Mouse (Mus musculus): ENCODE data around the gene Scnm1.
"Not testable (repeated sequence)": the region's sequence is repeated elsewhere in the genome, so short reads cannot be mapped to it uniquely, and the experiment has no call there.

Scnm1 gene

DNA sequence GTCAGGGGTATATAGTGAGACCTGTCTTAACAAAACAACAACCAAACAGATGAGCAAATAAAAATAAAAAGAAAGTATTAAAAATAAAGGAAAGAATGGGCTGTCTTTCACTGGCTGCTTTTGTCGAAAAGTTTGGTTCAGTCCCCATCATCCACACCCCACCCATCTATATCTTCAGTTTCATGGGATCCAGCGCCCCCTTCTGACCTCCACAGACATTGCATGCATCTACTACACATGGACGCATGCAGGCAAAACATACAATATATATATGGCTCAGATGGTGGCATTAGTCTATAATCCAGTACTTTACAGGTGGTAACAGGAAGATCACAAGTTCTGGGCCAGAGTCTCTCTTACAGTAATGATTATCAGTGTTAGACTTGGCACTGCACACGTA is 20.1 kb upstream of the Scnm1 start:
- no peak for ATAC-seq (ENCODE audit: insufficient number of reproducible peaks, low FRiP score, low TSS enrichment)

DNA sequence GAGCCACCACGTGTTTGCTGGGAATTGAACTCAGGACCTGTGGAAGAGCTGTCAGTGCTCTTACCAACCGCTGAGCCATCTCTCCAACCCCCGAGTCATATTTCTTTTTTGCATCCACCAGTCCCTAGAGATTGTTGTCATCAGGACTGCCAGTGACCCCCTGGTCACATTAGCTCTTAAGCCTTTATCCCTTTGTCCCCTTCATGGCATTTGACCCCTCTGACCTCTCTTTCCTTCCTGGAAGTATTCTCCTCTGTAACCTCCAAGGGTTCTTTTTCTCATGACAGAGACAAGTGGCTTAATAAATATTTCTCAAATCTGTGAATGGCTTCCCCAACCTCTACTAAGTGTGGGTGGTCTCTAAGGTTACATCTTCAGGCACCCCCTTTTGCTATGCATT is 14.1 kb upstream of the Scnm1 start:
- ATAC-seq (ENCODE audit: insufficient number of reproducible peaks, low FRiP score, low TSS enrichment) = no peak

DNA sequence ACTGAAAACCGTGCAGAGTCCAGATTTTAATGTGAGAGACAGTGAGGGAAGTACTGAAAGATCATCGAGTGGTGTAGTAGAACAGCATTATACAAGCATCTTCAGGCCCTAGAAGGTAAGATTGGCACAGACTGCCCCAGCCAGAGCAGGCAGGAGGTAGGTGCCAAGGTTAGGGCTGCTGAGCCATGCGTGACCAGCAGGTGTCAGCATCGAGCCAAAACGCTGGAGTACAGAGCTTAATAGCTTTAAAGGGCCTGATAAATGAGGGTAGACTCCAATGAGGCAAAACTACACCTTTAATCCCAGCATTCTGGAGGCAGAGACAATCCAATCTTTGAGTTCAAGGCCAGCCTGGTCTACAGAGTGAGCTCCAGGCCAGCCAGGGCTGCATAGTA is 8.8 kb upstream of the Scnm1 start:
- ATAC-seq (ENCODE audit: insufficient number of reproducible peaks, low FRiP score, low TSS enrichment) = peak; percentile 80

DNA sequence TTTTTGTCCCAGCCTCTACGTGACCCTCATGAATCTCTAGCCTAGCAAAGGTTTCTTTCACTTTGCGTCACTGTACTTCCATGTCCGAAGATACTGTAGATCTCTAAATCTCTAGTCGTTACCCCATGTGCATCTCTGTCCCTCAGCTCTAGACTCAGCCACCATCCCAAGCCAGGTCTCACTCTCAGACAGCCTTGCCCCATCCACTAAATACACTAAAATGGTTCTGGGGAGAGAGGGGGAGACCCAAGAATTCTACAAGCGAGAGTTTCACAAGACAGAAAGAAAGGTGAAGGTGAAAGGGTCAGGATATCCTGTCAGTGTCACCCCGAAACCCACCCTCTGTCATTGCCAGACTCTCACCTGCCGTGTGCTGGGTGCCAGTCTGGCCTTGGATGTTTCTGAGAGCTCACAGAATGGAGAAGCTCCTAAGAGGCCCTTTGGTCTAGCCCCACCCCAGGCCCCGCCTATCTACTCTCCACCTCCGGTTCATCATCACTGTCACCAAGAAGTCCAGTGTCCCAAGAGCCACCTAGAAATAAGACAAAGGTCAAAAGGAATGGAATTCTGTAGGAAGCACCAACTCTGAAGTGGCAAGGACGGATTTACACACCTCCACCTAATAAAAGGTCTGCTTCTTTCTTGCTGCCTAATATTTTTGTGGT is 8.3 kb upstream of the Scnm1 start, which contains the start of gene Tnfaip8l2:
Gene Tnfaip8l2, minus strand, starts transcription at position 409 of the 665 bp plus-strand sequence.
- no peak for ATAC-seq (ENCODE audit: insufficient number of reproducible peaks, low FRiP score, low TSS enrichment)

GRCm38 (mm10) chr3:95141474-95141873 is 7.7 kb upstream of the Scnm1 start:
- no peak for ATAC-seq (ENCODE audit: insufficient number of reproducible peaks, low FRiP score, low TSS enrichment)

DNA sequence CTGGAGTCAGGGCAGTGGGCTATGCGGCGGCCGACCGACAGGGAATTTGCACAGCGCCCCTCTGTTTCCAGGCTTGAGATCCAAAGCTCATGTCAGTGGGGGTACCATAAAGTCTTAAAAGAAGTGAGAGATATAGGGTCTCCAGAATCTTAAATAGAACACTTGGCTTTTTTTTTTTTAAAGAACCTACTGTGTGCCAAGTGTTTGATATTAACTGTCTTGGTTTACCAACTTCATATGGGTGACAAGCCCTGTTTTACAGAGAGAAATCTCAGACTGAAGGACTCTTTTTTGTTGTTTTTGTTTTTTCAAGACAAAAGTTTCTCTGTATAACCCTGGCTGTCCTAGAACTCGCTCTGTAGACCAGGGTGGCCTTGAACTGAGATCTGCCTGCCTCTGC is 7.0 kb upstream of the Scnm1 start:
- no peak for ATAC-seq (ENCODE audit: insufficient number of reproducible peaks, low FRiP score, low TSS enrichment)

DNA sequence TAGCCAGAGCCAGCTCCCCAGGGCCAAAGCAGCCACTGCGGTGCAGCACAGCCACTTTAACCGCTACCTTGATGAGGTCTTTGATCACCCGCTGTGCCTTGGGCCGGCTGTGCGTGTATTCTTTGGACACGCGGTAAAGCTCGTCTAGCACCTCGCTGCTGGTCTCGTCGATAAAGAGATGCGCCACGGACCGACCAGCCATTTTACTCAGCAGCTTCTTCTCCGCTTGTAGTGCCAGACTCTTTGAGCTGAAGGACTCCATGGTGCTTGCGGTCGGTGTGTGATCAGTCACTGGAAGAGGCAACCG is 6.4 kb upstream of the Scnm1 start:
- ATAC-seq (ENCODE audit: insufficient number of reproducible peaks, low FRiP score, low TSS enrichment) = no peak

DNA sequence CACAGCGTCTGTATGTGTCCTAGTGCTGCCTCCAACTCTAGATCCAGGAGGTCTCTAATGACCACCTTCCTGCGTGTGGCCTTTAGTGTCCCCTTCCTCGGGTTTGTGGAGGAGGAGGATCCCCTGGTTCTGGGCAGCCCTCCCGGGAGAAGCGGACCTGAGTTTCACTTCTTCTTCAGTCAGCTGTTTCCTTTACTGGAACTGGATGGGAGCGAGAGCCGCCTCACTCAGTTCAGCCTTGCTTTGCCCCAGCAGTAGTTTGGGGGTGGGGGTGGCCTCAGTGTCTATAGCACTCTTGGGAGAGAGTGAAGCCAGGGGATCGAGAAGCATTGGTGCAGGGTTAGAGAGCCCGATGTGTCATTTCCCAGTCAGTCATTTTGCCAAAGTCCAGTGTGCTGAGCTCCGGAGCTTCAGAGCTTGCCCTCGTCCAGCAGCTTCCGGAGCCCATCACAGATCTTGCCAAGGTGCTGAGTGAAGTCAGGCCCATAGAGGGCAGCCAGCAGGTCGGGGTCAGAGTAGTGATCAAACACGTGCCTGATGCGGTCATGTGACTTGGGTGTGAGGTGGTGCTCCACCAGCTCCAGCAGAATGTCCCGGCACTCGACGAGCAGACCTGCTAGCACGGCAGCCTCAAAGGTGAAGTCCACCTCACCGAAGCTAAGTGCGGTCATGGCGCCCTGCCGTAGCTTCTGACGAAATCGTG is 5.9 kb upstream of the Scnm1 start:
- ATAC-seq (ENCODE audit: insufficient number of reproducible peaks, low FRiP score, low TSS enrichment) = no peak

GRCm38 (mm10) chr3:95136336-95136735 is 2.5 kb upstream of the Scnm1 start:
- ATAC-seq (ENCODE audit: insufficient number of reproducible peaks, low FRiP score, low TSS enrichment) = no peak

- ATAC-seq (ENCODE audit: insufficient number of reproducible peaks, low FRiP score, low TSS enrichment) = no peak
These were observed 1.7 kb upstream of the Scnm1 start for GRCm38 (mm10) chr3:95135433-95136052.

DNA sequence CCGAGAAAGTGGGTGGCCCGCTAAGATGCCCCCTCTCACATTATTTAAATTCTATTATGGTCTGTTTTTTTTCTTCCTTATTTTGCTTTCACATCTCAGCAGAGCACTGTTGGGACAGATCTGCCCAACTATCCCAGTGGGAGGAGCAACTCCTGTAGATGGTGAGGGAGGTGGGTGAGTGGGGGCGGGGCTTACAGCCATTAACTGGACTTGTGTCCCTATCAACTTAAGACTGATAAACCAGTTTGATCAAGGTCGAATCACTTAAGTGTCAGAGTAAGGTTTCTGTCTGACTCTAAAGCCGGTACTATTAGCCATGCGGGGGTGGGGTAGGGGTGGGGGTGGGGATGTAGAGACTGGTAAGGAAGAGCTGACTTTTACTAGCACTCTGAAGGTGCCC is 1.2 kb upstream of the Scnm1 start:
- no peak for ATAC-seq (ENCODE audit: insufficient number of reproducible peaks, low FRiP score, low TSS enrichment)

- ATAC-seq (ENCODE audit: insufficient number of reproducible peaks, low FRiP score, low TSS enrichment) = 0 out of 2 replicates have a peak, but pooled peaks have one; percentile 6
These were observed 322 bp upstream of the Scnm1 start for GRCm38 (mm10) chr3:95134133-95134532.

DNA sequence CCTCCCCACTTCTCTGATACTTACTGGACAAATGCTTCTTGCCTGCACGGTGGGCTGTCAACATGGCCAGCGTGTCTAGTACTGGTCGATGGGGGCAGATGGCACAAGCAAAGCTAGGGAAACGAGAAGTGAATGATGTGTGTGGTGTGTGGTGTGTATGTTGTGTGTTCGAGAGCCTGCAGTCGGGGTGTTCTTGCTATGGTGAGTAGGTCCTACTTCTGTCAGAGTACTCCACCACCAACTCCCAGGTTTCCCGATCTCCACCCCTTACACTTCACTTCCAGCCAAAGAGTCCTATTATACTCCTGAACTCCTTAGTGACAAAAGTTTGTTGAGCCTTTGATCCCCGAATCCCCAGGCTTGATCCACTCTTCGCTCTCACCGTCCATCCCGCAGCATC is 635 bp downstream of the Scnm1 start:
- no peak for ATAC-seq (ENCODE audit: insufficient number of reproducible peaks, low FRiP score, low TSS enrichment)

DNA sequence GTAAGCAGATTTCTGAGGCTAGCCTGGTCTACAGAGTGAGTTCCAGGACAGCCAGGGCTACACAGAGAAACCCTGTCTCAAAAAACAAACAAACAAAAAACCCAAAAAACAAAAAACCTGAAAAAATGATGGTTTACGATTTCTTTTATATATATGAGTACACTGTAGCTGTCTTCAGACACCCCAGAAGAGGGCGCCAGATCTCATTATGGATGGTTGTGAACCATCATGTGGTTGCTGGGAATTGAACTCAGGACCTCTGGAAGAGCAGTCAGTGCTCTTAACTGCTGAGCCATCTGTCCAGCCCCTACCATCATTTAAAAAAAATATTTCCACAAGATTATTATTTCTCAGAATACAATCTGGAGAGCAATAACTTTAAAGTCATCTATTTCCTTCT is 1.4 kb downstream of the Scnm1 start:
- ATAC-seq (ENCODE audit: insufficient number of reproducible peaks, low FRiP score, low TSS enrichment) = not testable (repeated sequence)

- ATAC-seq (ENCODE audit: insufficient number of reproducible peaks, low FRiP score, low TSS enrichment) = no peak
These were observed 3.7 kb downstream of the Scnm1 start for GRCm38 (mm10) chr3:95130081-95130480.

DNA sequence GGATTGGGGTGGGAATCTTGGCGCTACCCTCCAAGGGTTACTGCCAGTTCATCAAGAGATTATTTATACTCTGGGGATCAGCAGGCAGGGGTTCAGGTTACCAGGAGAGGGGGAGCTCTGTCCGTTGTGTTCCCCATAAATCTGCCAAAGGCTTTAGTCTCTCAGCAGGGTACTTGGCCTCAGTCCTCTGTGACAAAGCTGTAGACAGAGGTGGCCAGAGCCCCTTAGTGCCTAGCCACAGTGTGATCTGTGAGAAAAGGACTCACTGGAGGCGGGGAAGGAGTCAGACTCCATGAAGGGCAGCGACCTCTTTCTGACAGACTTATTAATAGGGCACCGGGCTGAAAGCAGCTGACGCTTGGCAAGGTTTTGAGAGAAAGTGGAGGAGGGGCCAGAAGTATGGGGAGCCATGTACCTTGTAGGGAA is 4.6 kb downstream of the Scnm1 start:
- 0 out of 2 replicates have a peak, but pooled peaks have one; percentile 52 for ATAC-seq (ENCODE audit: insufficient number of reproducible peaks, low FRiP score, low TSS enrichment)

GRCm38 (mm10) chr3:95124972-95125371 is 8.8 kb downstream of the Scnm1 start:
- ATAC-seq (ENCODE audit: insufficient number of reproducible peaks, low FRiP score, low TSS enrichment) = no peak

- no peak for ATAC-seq (ENCODE audit: insufficient number of reproducible peaks, low FRiP score, low TSS enrichment)
These were observed 9.6 kb downstream of the Scnm1 start, which contains the start of gene Tmod4 for GRCm38 (mm10) chr3:95124246-95124645. Gene Tmod4 (plus strand): TSS chr3:95124476.

GRCm38 (mm10) chr3:95121580-95121979 is 12.2 kb downstream of the Scnm1 start:
- no peak for ATAC-seq (ENCODE audit: insufficient number of reproducible peaks, low FRiP score, low TSS enrichment)

- ATAC-seq (ENCODE audit: insufficient number of reproducible peaks, low FRiP score, low TSS enrichment) = no peak
These were observed 16.1 kb downstream of the Scnm1 start for GRCm38 (mm10) chr3:95117751-95118150.

GRCm38 (mm10) chr3:95112760-95113159 is 21.1 kb downstream of the Scnm1 start:
- no peak for ATAC-seq (ENCODE audit: insufficient number of reproducible peaks, low FRiP score, low TSS enrichment)
